Mouse (Mus musculus) heart, embryonic 16.5 days (tissue): Measurements from ENCODE around the gene Lrba. TPM values are rescaled to one million over a fixed set of nuclear protein-coding genes. Genes with fewer than 3 reads are reported as not detected.

Source experiments
- ATAC-seq: fragments of 200-750 bp; cut with Nextera tagmentation; replicated peaks from 2 replicates; pipeline ENCODE4 v1.8.0; 2017; ENCODE audit warnings: moderate number of reproducible peaks; ENCODE audit not compliant: insufficient read depth, low FRiP score; ENCODE audit errors: extremely low read depth
- H3K27ac ChIP-seq: fragments of 300-500 bp; sonication (generic); 2 replicates; pipeline ENCODE4 v1.5.1; 2014; ENCODE audit warnings: mild to moderate bottlenecking, low read length, control low read depth, moderate library complexity
- H3K27me3 ChIP-seq: fragments of 300-500 bp; sonication (generic); 2 replicates; pipeline ENCODE4 v1.6.1; 2014; ENCODE audit warnings: low read length, mixed read lengths; ENCODE audit not compliant: control insufficient read depth, insufficient read depth
- H3K36me3 ChIP-seq: fragments of 300-500 bp; sonication (generic); 2 replicates; pipeline ENCODE4 v1.6.1; 2014; ENCODE audit not compliant: control insufficient read depth, insufficient read depth
- H3K4me1 ChIP-seq: fragments of 300-500 bp; sonication (generic); 2 replicates; pipeline ENCODE4 v1.6.1; 2014; ENCODE audit warnings: low read length, mixed read lengths; ENCODE audit not compliant: control insufficient read depth, insufficient read depth
- H3K4me2 ChIP-seq: fragments of 300-500 bp; sonication (generic); 2 replicates; pipeline ENCODE4 v1.6.1; 2014; ENCODE audit warnings: low read depth, mild to moderate bottlenecking, control low read depth, low read length
- H3K4me3 ChIP-seq: fragments of 300-500 bp; sonication (generic); 2 replicates; pipeline ENCODE4 v1.5.1; 2014; ENCODE audit warnings: mild to moderate bottlenecking, control low read depth, low read length
- H3K9ac ChIP-seq: fragments of 300-500 bp; sonication (generic); 2 replicates; pipeline ENCODE4 v1.6.1; 2014; ENCODE audit warnings: low read length, control low read depth
- H3K9me3 ChIP-seq: fragments of 300-500 bp; sonication (generic); replicated peaks from 2 replicates; pipeline ENCODE4 v1.6.1; 2016; ENCODE audit warnings: low read length; ENCODE audit not compliant: control insufficient read depth
- WGBS: fragments of 180-500 bp; shearing (Covaris S2); extraction: QIAGEN DNeasy Blood & Tissue Kit; methylation state at CpG from one replicate; pipeline ENCODE4 v1.1.7; 2014; 5-methylcytosine and 5-hydroxymethylcytosine counted together
- polyA plus RNA-seq: library from polyadenylated mRNA; unstranded; fragments of >200 nt; fragmentation: Nextera tagmentation; extraction: Ambion mirVana; gene quantifications from 2 replicates; pipeline ENCODE4 v1.2.1, GENCODE M21; 2015

Gene Lrba
- polyA plus RNA-seq, 1 experiment from 2014 or later = 1.7 TPM

GRCm38 (mm10) chr3:86558976-86559375, 334.5 kb downstream of the Lrba start:
- H3K4me2 ChIP-seq = no peak overlapping the region
- no peaks in the 10 kb centered on the region for H3K36me3 ChIP-seq
- H3K27me3 ChIP-seq = no peaks in the 10 kb centered on the region; the same call in 1 of the 2 replicates
- no peak overlapping the region for H3K4me3 ChIP-seq
- no peaks in the 10 kb centered on the region for H3K4me1 ChIP-seq
- H3K27ac ChIP-seq = no peak overlapping the region
- H3K9me3 ChIP-seq = no peaks in the 10 kb centered on the region
- 33% methylated on average over 1 of the region's 1 CpGs for whole genome bisulfite sequencing
- no peak for ATAC-seq
- no peak overlapping the region for H3K9ac ChIP-seq

GRCm38 (mm10) chr3:86559635-86560034, 335.2 kb downstream of the Lrba start:
- no peak for ATAC-seq
- no peaks in the 10 kb centered on the region for H3K4me1 ChIP-seq
- H3K4me3 ChIP-seq = no peak overlapping the region
- 73% methylated on average over 4 of the region's 4 CpGs for WGBS
- H3K9me3 ChIP-seq = no peaks in the 10 kb centered on the region
- no peaks in the 10 kb centered on the region for H3K36me3 ChIP-seq
- no peak overlapping the region for H3K9ac ChIP-seq
- no peak overlapping the region for H3K4me2 ChIP-seq
- H3K27ac ChIP-seq = no peak overlapping the region
- H3K27me3 ChIP-seq = no peaks in the 10 kb centered on the region; the same call in 1 of the 2 replicates

GRCm38 (mm10) chr3:86560281-86561022, 336.0 kb downstream of the Lrba start:
- H3K4me1 ChIP-seq = no peaks in the 10 kb centered on the region
- H3K9ac ChIP-seq = no peak overlapping the region
- WGBS = 82% methylated on average over 4 of the region's 4 CpGs
- H3K4me3 ChIP-seq = no peak overlapping the region
- no peak overlapping the region for H3K4me2 ChIP-seq
- no peak overlapping the region for H3K27ac ChIP-seq
- no peaks in the 10 kb centered on the region for H3K27me3 ChIP-seq
- H3K9me3 ChIP-seq = no peaks in the 10 kb centered on the region
- H3K36me3 ChIP-seq = no peaks in the 10 kb centered on the region
- ATAC-seq = no peak

GRCm38 (mm10) chr3:86561023-86561344, 336.5 kb downstream of the Lrba start:
- Histone ChIP-seq H3K9me3 (no peaks in the 10 kb centered on the region), H3K4me3 (no peak overlapping the region), H3K27ac (no peak overlapping the region), H3K4me1 (no peaks in the 10 kb centered on the region), H3K4me2 (no peak overlapping the region), H3K36me3 (no peaks in the 10 kb centered on the region), H3K9ac (no peak overlapping the region), H3K27me3 (no peaks in the 10 kb centered on the region)
- no peak for ATAC-seq
- 83% methylated on average over 1 of the region's 1 CpGs for WGBS

GRCm38 (mm10) chr3:86561396-86561795, 336.9 kb downstream of the Lrba start:
- ATAC-seq = no peak
- WGBS = 92% methylated on average over 1 of the region's 1 CpGs
- no peak overlapping the region for H3K4me3 ChIP-seq
- H3K4me1 ChIP-seq = no peaks in the 10 kb centered on the region
- no peaks in the 10 kb centered on the region for H3K9me3 ChIP-seq
- H3K4me2 ChIP-seq = no peak overlapping the region
- H3K36me3 ChIP-seq = no peaks in the 10 kb centered on the region
- no peak overlapping the region for H3K9ac ChIP-seq
- no peak overlapping the region for H3K27ac ChIP-seq
- no peaks in the 10 kb centered on the region for H3K27me3 ChIP-seq

- Histone ChIP-seq H3K9me3 (no peaks in the 10 kb centered on the region), H3K4me2 (no peak overlapping the region), H3K9ac (no peak overlapping the region), H3K4me1 (no peaks in the 10 kb centered on the region), H3K27ac (no peak overlapping the region), H3K4me3 (no peak overlapping the region), H3K27me3 (no peaks in the 10 kb centered on the region), H3K36me3 (no peaks in the 10 kb centered on the region)
- ATAC-seq = no peak
- WGBS = 56% methylated on average over 4 of the region's 4 CpGs
These were observed 342.8 kb downstream of the Lrba start for GRCm38 (mm10) chr3:86567312-86567711.

GRCm38 (mm10) chr3:86571518-86571917, 347.0 kb downstream of the Lrba start:
- Histone ChIP-seq H3K9me3 (no peaks in the 10 kb centered on the region), H3K27ac (no peak overlapping the region), H3K4me3 (no peak overlapping the region), H3K36me3 (no peaks in the 10 kb centered on the region), H3K27me3 (no peaks in the 10 kb centered on the region), H3K4me1 (no peaks in the 10 kb centered on the region), H3K4me2 (no peak overlapping the region), H3K9ac (no peak overlapping the region)
- no peak for ATAC-seq
- 54% methylated on average over 4 of the region's 4 CpGs for WGBS

GRCm38 (mm10) chr3:86572519-86573244, 348.2 kb downstream of the Lrba start:
- H3K4me1 ChIP-seq = no peaks in the 10 kb centered on the region
- no peak overlapping the region for H3K27ac ChIP-seq
- no peak for ATAC-seq
- H3K4me3 ChIP-seq = no peak overlapping the region
- H3K36me3 ChIP-seq = no peaks in the 10 kb centered on the region
- 68% methylated on average over 3 of the region's 3 CpGs for WGBS
- no peaks in the 10 kb centered on the region for H3K9me3 ChIP-seq
- no peak overlapping the region for H3K4me2 ChIP-seq
- no peaks in the 10 kb centered on the region for H3K27me3 ChIP-seq
- no peak overlapping the region for H3K9ac ChIP-seq

GRCm38 (mm10) chr3:86575312-86575711, 350.8 kb downstream of the Lrba start:
- Histone ChIP-seq H3K4me1 (no peaks in the 10 kb centered on the region), H3K9me3 (no peaks in the 10 kb centered on the region), H3K27me3 (no peaks in the 10 kb centered on the region), H3K4me2 (no peak overlapping the region), H3K4me3 (no peak overlapping the region), H3K27ac (no peak overlapping the region), H3K36me3 (no peaks in the 10 kb centered on the region), H3K9ac (no peak overlapping the region)
- ATAC-seq = no peak
